Mouse (Mus musculus): Measurements from ENCODE around the gene Rassf2.

DNA sequence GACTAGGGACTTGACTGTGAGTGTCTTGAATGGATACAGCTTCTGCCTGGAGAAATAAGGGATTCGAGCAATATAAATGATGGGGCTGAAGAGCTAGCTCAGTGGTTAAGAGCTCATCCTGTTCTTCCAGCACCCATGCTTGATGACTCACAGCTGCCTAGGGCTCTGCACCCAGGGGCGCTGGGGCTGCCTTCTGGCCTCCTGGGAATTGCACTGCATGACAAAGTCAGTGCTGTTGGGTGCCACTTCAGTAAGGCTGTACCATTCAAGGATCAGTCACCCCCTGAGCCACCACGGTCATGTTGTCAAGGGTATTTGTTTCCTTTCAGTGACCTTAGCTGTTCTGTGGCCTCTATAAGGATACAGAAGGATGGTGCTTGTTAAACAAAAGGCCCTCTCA, 33.7 kb upstream of the Rassf2 start:
- TF ChIP-seq CTCF (IDR thresholded peaks at IDR 0.05; ENCODE audit: extremely low read depth, insufficient read length, insufficient replicate concordance, low read depth, low read length): no peak
- TF ChIP-seq POLR2A (IDR thresholded peaks at IDR 0.05; ENCODE audit: low read depth, low read length): no peak
